Mouse (Mus musculus) forebrain, embryonic 14.5 days (tissue): ENCODE measurements at regions not wholly inside any gene's neighbourhood (a gene's known extent, or its start where the extent isn't known, plus 50 kb on each side); places are given as distances from the start of the nearest gene placed in this dataset.

Experiments
- ATAC-seq: fragments of 200-750 bp; cut with Nextera tagmentation; 2 replicates; pipeline ENCODE4 v1.8.0; 2017; ENCODE audit warnings: mild to moderate bottlenecking, moderate library complexity
- DNase-seq: peaks from one replicate; pipeline ENCODE4 v3.0.0-alpha.2; 2015; ENCODE audit warnings: low spot score
- H3K27ac ChIP-seq: fragments of 300-500 bp; sonication (generic); 2 replicates; pipeline ENCODE4 v1.5.1; 2014; ENCODE audit warnings: low read depth, mild to moderate bottlenecking, control low read depth, low read length, moderate library complexity
- H3K27me3 ChIP-seq: fragments of 300-500 bp; sonication (generic); replicated peaks from 2 replicates; pipeline ENCODE4 v1.6.1; 2014; ENCODE audit warnings: low read length, control low read depth, mixed read lengths; ENCODE audit not compliant: control insufficient read depth, insufficient read depth
- H3K36me3 ChIP-seq: fragments of 300-500 bp; sonication (generic); 2 replicates; pipeline ENCODE4 v1.6.1; 2014; ENCODE audit warnings: low read length, control low read depth; ENCODE audit not compliant: control insufficient read depth, insufficient read depth
- H3K4me1 ChIP-seq: fragments of 300-500 bp; sonication (generic); 2 replicates; pipeline ENCODE4 v1.6.1; 2014; ENCODE audit warnings: antibody characterized with exemption, low read length, control low read depth; ENCODE audit not compliant: control insufficient read depth, insufficient read depth
- H3K4me2 ChIP-seq: fragments of 300-500 bp; sonication (generic); 2 replicates; pipeline ENCODE4 v1.6.1; 2014; ENCODE audit warnings: mild to moderate bottlenecking, control low read depth, low read length
- H3K4me3 ChIP-seq: fragments of 300-500 bp; sonication (generic); 2 replicates; pipeline ENCODE4 v1.5.1; 2014; ENCODE audit warnings: low read depth, low read length, control low read depth
- H3K9ac ChIP-seq: fragments of 300-500 bp; sonication (generic); 2 replicates; pipeline ENCODE4 v1.6.1; 2014; ENCODE audit warnings: mild to moderate bottlenecking, low read length, control low read depth, moderate library complexity
- H3K9me3 ChIP-seq: fragments of 300-500 bp; sonication (generic); replicated peaks from 2 replicates; pipeline ENCODE4 v1.6.1; 2016; ENCODE audit warnings: low read length, control low read depth, mixed read lengths; ENCODE audit not compliant: control insufficient read depth
- WGBS: fragments of 180-500 bp; shearing (Covaris S2); extraction: QIAGEN DNeasy Blood & Tissue Kit; methylation state at CpG from one replicate; pipeline ENCODE4 v1.1.7; 2014; 5-methylcytosine and 5-hydroxymethylcytosine counted together

GRCm38 (mm10) chr10:98212876-98213587 is 486.5 kb upstream of the C030005K15Rik start:
- Histone ChIP-seq H3K4me2 (no peak overlapping the region), H3K4me1 (no peaks in the 10 kb centered on the region), H3K9me3 (no peaks in the 10 kb centered on the region), H3K36me3 (no peaks in the 10 kb centered on the region), H3K27ac (no peak overlapping the region), H3K27me3 (no peaks in the 10 kb centered on the region), H3K9ac (no peak overlapping the region), H3K4me3 (no peak overlapping the region)
- DNase-seq (no peak), ATAC-seq (no peak)
- WGBS: 83% methylated on average over 7 of the region's 7 CpGs

- no peak overlapping the region for H3K9ac ChIP-seq
- H3K4me2 ChIP-seq: no peak overlapping the region
- no peak for DNase-seq
- no peaks in the 10 kb centered on the region for H3K9me3 ChIP-seq
- H3K27ac ChIP-seq: no peak overlapping the region
- no peak for ATAC-seq
- no peak overlapping the region for H3K4me3 ChIP-seq
- H3K27me3 ChIP-seq: no peaks in the 10 kb centered on the region
- no peaks in the 10 kb centered on the region for H3K4me1 ChIP-seq
- WGBS: 89% methylated on average over 5 of the region's 5 CpGs
- no peaks in the 10 kb centered on the region for H3K36me3 ChIP-seq
These were observed 504.5 kb upstream of the C030005K15Rik start for GRCm38 (mm10) chr10:98231017-98231416.

GRCm38 (mm10) chr10:98231705-98232235 is 505.2 kb upstream of the C030005K15Rik start:
- 82% methylated on average over 4 of the region's 4 CpGs for WGBS

GRCm38 (mm10) chr10:98248311-98248710 is 521.8 kb upstream of the C030005K15Rik start:
- Histone ChIP-seq H3K9me3 (no peaks in the 10 kb centered on the region), H3K4me2 (no peak overlapping the region), H3K4me3 (no peak overlapping the region), H3K27me3 (no peaks in the 10 kb centered on the region), H3K27ac (no peak overlapping the region), H3K9ac (no peak overlapping the region), H3K4me1 (no peaks in the 10 kb centered on the region), H3K36me3 (no peaks in the 10 kb centered on the region)
- no peak for ATAC-seq
- DNase-seq: no peak
- WGBS: 97% methylated on average over 1 of the region's 1 CpGs

More at GRCm38 (mm10) chr10:98231705-98232235, 505.2 kb upstream of the C030005K15Rik start:
- ATAC-seq (no peak), DNase-seq (no peak)
- Histone ChIP-seq H3K27ac (no peak overlapping the region), H3K9me3 (no peaks in the 10 kb centered on the region), H3K36me3 (no peaks in the 10 kb centered on the region), H3K4me2 (no peak overlapping the region), H3K4me3 (no peak overlapping the region), H3K27me3 (no peaks in the 10 kb centered on the region), H3K4me1 (no peaks in the 10 kb centered on the region), H3K9ac (no peak overlapping the region)

GRCm38 (mm10) chr10:98257980-98258707 is 531.6 kb upstream of the C030005K15Rik start:
- Histone ChIP-seq H3K9ac (no peak overlapping the region), H3K4me2 (no peak overlapping the region), H3K27me3 (no peaks in the 10 kb centered on the region), H3K36me3 (no peaks in the 10 kb centered on the region), H3K27ac (no peak overlapping the region), H3K4me1 (no peaks in the 10 kb centered on the region), H3K9me3 (no peaks in the 10 kb centered on the region), H3K4me3 (no peak overlapping the region)
- no peak for ATAC-seq
- WGBS: 74% methylated on average over 4 of the region's 4 CpGs
- peak; percentile 23 for DNase-seq

GRCm38 (mm10) chr10:98259283-98259682 is 532.7 kb upstream of the C030005K15Rik start:
- no peaks in the 10 kb centered on the region for H3K27me3 ChIP-seq
- no peaks in the 10 kb centered on the region for H3K9me3 ChIP-seq
- 89% methylated on average over 4 of the region's 4 CpGs for WGBS
- no peak overlapping the region for H3K9ac ChIP-seq
- no peaks in the 10 kb centered on the region for H3K4me1 ChIP-seq
- no peaks in the 10 kb centered on the region for H3K36me3 ChIP-seq
- DNase-seq: no peak
- H3K27ac ChIP-seq: no peak overlapping the region
- H3K4me3 ChIP-seq: no peak overlapping the region
- H3K4me2 ChIP-seq: no peak overlapping the region
- ATAC-seq: no peak

- DNase-seq (no peak), ATAC-seq (no peak)
- WGBS: 91% methylated on average over 3 of the region's 3 CpGs
- Histone ChIP-seq H3K4me3 (no peak overlapping the region), H3K9ac (no peak overlapping the region), H3K27me3 (no peaks in the 10 kb centered on the region), H3K27ac (no peak overlapping the region), H3K4me1 (no peaks in the 10 kb centered on the region), H3K36me3 (no peaks in the 10 kb centered on the region), H3K4me2 (no peak overlapping the region), H3K9me3 (no peaks in the 10 kb centered on the region)
These were observed 542.0 kb upstream of the C030005K15Rik start for GRCm38 (mm10) chr10:98268511-98268910.

- Histone ChIP-seq H3K9ac (no peak overlapping the region), H3K36me3 (no peaks in the 10 kb centered on the region), H3K4me3 (no peak overlapping the region), H3K27me3 (no peaks in the 10 kb centered on the region), H3K9me3 (no peaks in the 10 kb centered on the region), H3K4me1 (no peaks in the 10 kb centered on the region), H3K4me2 (no peak overlapping the region), H3K27ac (no peak overlapping the region)
- DNase-seq: no peak
- 78% methylated on average over 4 of the region's 4 CpGs for WGBS
- ATAC-seq: no peak
These were observed 565.1 kb upstream of the C030005K15Rik start for GRCm38 (mm10) chr10:98291617-98292016.

- WGBS: 86% methylated on average over 2 of the region's 2 CpGs
- H3K4me3 ChIP-seq: no peak overlapping the region
- no peak overlapping the region for H3K9ac ChIP-seq
- H3K36me3 ChIP-seq: no peaks in the 10 kb centered on the region
- DNase-seq: no peak
- no peak overlapping the region for H3K4me2 ChIP-seq
- no peaks in the 10 kb centered on the region for H3K4me1 ChIP-seq
- ATAC-seq: no peak
- no peaks in the 10 kb centered on the region for H3K27me3 ChIP-seq
- no peak overlapping the region for H3K27ac ChIP-seq
- no peaks in the 10 kb centered on the region for H3K9me3 ChIP-seq
These were observed 565.6 kb upstream of the C030005K15Rik start for GRCm38 (mm10) chr10:98292140-98292539.
